Mouse (Mus musculus): ENCODE results near the gene Twnk.

The Twnk gene

DNA sequence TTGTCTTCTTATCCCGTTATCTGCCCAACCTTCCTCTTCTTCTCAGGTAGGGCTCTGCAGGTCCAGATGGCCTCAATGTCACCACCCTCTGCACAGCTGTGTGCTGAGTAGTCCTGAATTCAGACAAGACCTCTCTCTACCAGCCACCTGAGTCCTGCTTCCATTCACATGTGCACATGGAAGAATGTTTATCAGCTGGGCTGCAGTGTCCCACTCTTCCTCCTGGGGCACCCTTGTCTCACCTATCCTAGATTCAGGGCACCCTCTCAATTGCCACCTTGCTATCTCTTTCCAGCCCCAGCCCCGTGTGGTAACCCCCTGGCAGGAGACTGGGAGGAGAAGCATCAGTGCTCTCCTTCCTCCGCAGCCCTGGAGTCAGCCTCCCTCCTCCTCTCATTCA is 3.2 kb upstream of the Twnk start:
- DNase-seq (ENCODE audit: inconsistent age in 2 of 2, low spot score in 1 of 2), result peak in 1 of 2 experiments; percentile 54

DNA sequence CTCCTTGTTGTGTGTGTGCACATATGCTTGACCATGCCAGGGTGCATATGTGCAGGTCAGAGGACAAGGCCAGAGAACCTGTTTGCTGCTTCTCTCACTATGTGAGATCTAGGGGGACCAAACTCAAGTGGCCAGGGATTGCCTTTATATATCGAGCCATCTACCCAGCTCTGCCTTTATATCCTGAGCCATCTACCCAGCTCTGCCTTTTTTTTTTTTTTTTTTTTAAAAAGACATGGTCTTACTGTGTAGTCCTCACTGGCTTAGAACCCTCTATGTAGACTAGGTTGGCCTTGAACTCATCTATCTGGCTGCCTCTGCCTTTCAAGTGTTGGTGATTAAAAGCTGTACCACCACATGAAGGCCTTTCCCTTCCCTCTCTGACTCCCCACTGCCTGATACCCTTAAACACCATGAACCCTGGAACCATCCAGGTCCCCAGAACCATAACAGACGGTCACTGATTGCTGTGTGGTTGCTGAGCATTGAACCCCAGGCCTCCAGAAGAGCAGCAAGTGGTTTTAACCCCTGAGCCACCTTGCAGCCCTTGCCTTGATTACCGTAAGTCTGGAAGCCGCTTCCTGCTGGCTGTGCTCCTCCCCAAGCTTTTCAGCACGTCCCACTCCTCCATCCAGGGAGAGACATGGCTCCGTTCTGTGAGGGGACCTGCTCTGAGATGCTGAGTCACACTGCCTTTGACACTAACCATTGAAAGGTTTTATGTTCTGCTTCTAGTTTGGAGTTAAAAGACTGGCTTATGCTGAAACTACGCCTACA is 1.5 kb upstream of the Twnk start:
- peak in 1 of 2 experiments; percentile 28 for DNase-seq (ENCODE audit: inconsistent age in 2 of 2, low spot score in 1 of 2)

DNA sequence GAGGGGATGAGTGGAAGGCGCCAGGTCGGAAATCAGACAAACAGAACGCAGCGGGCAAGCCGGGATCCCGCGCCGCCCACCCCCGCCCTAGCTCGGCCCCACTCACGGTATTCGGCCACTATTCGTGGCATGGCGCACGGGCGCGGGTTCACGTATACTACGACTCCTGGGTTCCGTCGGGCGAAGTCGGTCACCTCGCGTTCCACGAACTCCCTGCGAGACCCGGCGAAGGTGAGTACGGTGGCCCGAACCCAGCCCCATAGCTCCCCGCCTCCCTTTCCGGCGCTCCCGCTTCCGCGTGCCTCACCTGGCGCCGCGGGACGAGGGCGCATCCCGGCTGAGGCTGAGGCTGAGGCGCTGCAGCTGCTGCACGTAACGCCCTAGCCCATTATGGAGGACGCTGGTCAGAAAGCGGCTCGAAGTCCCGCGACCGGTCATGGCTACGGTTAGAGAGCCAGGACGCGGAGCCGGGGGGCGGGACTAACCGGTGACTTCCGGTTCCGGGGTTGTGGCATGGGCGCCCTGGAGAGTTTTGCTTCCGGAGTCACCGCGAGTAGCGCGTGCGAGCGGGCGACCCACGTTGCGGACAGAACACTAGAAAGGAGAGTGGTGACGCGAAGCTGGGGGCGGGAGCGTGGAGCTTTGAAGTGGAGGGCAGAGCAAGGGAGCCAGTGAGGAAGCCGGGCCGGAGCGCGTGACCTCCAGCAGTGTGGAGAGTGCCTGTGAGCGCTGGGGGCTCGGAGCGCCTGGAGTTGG is 672 bp downstream of the Twnk start, which contains the start of gene Mrpl43:
Gene Mrpl43, minus strand, starts transcription at position 486 of the 756 bp plus-strand sequence.
- DNase-seq (ENCODE audit: inconsistent age in 2 of 2, low spot score in 1 of 2), result peak; percentile 97 to 99

DNA sequence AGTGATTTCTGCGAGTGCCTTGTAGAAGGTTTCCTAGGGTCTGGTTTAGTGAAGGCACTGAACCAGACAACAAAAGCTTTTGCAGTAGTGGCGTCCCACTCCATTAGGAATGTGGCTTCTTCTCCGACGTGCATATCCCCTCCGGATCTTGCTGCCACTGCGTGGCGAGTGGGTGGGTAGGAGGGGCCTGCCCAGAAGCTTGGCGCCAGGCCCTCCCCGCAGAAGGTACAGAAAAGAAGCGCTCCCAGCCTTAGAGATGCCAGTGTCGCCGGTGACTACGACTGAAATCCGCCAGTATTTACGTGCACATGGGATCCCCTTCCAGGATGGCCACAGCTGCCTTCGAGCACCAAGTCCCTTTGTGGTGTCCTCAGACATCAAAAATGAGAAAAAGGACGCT is 1.6 kb downstream of the Twnk start:
- DNase-seq (ENCODE audit: inconsistent age in 2 of 2, low spot score in 1 of 2), result peak in 1 of 2 experiments; percentile 68

DNA sequence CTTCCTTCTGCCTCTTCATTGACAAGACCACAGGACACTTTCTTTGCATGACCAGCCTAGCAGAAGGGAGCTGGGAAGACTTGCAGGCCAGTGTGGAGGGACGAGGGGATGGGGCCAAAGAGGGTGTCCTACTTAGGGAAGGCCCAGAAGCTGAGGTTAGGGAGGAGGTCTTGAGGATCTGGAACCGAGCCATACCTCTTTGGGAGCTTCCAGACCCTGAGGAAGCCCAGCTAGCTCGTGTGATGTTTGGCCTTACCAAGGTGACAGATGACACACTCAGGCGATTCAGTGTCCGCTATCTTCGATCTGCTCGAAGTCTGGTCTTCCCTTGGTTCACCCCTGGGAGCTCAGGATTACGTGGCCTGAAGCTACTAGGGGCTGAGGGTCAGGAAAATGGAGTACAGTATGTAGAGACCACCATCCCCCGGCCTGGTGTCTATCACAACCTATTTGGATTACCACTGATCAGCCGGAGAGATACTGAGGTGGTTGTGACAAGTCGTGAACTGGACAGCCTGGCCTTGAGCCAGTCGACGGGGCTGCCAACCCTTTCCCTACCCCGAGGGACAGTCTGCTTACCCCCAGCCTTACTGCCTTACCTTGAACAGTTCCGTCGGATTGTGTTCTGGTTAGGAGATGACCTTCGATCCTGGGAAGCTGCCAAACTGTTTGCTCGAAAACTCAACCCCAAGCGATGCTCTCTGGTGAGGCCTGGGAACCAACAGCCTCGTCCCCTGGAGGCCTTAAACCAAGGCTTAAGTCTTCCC is 2.1 kb downstream of the Twnk start:
- peak; percentile 84 to 91 for DNase-seq (ENCODE audit: inconsistent age in 2 of 2, low spot score in 1 of 2)

DNA sequence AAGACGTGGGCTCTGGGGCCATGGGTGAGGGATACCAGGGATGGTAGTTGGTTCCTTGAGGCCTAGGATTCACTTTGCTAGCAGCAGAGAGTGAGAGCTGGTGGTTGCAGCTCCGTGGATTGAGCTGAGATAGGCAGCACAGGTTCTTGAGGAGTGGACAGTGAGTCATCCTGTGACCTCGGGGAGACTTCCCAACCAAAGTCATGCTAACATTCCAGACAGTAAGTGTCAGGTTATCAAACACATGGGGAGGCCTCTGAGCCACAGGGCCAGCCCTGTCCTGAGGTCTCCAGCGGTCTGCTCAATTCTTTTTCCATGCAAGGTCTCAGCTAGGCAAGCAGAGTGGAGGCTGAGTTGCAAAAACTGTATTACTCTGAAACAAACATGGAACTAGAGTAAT is 5.2 kb downstream of the Twnk start:
- DNase-seq (ENCODE audit: inconsistent age in 2 of 2, low spot score in 1 of 2), result peak; percentile 79 to 83

DNA sequence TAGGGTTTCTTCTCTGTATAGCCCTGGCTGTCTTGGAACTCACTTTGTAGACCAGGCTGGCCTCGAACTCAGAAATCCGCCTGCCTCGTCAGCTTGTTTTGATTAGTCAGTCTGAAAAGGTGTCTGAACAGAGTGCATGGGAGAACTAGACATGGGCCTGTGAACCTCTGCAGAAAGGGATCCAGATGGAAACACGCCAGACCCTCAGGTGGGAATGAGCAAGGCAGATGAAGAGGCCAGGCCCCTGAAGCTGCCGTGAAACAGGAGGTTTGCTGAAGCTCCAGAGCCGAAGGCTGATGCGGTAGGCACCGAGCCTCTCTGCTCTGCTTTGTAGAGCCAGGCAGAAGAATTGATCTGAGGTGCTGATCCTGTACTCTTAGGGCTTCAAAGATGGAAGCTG is 6.8 kb downstream of the Twnk start:
- no peak for DNase-seq (ENCODE audit: inconsistent age in 2 of 2, low spot score in 1 of 2)

DNA sequence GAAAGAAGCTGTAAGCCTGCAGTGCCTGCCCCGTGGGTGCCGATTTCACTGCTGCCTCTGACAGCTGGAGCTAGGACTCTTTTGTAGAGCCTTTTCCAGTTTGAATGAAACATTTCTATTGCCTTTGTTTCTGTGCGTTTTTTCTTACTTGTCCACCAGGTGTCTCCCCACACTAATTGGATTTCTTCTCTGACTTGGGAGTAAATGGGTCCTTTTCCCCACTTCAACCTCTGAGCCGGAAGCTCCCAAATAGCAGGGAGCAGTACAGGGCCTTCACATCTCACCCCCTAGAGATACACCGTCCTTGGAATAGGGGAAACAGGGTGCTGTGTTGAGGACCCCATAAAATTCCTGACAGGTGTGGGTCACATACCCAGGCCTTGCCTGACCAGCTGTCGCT is 7.2 kb downstream of the Twnk start:
- DNase-seq (ENCODE audit: inconsistent age in 2 of 2, low spot score in 1 of 2), result peak in 1 of 2 experiments; percentile 74

DNA sequence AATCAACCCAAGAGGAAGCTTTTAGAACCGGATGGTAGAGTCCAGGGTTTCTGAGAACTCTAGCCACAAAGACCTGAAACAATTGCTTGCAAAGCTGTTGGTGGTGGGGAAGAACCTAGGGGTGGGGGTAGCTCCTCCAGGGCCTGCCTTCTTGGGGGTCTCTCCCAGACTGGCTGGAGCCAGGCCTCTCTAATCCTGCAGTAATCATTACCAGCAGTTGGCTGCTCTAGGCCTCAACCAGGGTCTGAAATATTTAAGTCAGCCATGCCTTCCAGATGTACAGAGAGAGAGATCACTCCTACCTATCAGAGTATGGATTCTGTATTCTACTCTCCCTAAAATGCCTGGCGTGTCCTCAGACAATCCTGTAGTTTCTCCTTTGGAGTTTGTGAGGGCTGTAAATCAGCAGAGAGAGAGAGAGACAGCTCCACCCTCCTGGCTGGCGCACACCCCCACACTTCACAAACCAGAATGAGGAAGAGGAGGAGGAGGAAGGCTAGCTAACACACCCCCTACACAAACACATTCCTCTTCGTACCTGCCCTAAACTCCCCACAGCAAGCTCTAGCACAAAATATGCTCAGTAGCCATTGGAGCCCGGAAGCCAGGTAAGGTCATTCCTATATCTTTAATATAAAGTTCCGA is 8.2 kb downstream of the Twnk start:
- DNase-seq (ENCODE audit: inconsistent age in 2 of 2, low spot score in 1 of 2), result no peak

DNA sequence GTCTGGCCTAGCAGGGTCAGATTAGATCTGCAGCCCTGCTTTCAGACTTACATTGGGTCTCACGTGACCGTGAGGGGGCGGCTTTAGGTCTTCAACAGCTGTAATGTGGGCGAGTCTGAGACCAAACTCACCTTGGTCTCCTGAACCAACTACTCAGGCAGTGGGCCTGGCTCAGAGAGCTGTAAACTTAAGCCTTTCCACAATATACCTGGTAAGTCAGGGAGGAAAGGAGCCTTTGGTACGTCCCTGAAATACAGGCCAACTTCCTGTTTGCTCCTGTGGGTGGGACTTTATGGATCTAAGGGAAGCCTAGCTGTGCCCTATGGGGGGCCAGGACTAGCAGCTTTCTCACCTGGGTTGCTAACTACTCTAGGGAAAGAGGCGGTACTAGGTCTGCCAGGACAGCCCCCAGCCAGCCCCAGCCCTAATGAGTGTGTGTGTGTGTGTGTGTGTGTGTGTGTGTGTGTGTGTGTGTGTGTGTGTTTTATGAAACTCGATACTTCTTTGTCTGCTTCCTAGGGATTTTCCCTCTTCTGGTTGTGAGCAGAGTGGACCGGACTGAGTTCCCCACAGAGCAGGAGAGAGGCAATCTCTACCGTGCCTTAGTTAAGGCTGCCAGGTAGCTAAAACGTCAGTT is 9.0 kb downstream of the Twnk start, which contains the start of gene Lzts2:
Gene Lzts2, plus strand, starts transcription at position 80 of the 637 bp plus-strand sequence.
- peak in 1 of 2 experiments; percentile 70 for DNase-seq (ENCODE audit: inconsistent age in 2 of 2, low spot score in 1 of 2)

DNA sequence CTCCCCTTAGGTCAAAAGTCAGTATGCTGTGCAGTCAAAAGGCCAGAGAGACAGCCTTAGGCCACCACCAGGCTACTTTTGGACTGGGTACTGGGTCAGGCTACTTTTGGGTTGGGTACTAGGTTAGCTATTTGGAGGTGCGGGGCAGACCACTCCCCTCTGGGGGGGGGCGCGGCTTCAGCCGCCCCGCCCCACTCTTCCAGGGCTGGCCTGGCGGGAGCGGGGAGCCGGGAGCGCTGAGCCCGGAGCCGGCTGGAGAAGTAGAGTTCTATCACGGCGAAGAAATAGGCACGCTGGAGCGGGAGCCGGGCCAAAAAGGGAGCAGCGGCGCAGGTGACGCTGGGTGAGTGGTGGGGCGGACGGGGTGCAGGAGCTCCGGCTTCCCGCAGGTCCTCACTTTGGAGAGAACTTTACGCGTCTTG is 9.5 kb downstream of the Twnk start:
- DNase-seq (ENCODE audit: inconsistent age in 2 of 2, low spot score in 1 of 2), result peak; percentile 82 to 92

DNA sequence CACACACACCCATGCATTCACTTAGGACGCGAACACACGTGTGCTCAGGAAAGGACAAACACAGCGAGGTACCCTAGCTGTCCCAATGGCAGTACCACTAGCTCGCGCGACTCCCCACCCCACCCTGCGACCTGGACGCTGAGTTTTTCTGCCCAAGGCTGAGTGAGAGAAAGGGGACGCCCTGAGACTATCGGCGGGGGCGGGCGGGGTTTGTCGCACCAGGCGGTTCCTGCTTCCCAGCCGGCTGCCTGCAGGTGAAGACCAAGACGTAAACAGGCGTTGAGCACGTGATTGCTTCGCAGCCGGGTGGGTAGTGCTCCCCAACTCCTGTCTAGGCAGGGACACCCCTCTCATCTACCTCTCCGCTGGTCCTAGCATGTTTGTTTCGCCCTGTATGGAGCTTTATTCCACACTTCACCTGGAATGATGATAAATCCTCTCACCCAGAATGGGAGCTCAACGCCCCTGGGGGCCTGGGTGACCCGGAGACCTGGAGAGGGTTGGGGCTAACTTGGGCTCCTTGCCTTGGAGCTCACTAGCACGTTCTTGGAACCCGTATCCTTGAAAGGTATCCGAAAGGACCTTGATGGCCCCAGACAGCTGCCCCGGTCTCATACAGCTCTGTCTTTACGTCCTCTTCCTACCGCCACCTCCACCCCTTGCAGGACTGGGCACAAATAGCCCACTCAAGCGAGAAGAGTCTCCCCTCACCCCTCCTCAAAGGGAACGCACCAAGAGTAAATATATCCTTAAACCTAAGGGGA is 10.2 kb downstream of the Twnk start:
- DNase-seq (ENCODE audit: inconsistent age in 2 of 2, low spot score in 1 of 2), result peak; percentile 85 to 92

DNA sequence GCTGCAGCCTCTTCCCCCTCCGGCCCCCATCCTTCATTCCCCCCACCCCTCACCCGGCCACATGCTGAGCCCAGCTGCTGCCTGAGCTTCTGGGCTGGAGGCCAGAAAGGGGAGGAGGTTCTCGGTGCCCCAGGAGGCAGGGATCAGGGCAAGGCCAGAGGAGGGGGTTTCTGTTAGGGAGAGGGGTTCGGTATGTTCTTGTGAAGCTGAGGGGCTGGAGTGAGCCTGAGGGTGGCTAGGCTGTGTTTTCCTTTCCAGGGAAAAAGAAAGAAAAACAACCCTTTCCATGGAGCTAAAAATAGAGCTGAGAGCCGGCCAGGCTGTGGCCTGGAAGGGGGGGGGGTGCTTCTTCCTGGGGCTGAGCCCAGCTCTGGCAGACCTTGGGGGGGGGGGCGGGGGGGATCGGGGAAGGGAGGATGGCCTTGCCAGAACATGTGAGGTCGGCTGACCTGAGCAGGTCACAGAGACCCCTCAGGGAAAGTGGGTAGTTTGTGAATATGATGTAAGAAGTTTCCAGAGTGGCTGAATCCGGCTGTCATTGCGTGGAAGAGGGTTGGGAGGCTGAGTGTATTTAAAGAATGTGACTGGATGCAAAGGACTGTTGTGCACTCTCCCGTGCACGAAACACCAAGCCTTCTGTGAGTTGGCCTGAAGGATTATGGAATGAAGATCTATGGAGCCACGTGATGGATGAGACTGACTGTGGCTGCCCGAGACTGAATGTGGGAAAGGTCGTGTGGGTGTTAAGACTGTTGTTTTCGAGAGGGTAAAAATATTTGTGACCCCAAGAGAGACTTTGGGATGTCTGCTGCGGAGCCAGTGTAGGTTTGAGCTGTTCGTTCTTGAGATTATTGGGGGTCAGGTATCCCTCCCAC is 11.1 kb downstream of the Twnk start:
- DNase-seq (ENCODE audit: inconsistent age in 2 of 2, low spot score in 1 of 2), result peak; percentile 87 to 95

DNA sequence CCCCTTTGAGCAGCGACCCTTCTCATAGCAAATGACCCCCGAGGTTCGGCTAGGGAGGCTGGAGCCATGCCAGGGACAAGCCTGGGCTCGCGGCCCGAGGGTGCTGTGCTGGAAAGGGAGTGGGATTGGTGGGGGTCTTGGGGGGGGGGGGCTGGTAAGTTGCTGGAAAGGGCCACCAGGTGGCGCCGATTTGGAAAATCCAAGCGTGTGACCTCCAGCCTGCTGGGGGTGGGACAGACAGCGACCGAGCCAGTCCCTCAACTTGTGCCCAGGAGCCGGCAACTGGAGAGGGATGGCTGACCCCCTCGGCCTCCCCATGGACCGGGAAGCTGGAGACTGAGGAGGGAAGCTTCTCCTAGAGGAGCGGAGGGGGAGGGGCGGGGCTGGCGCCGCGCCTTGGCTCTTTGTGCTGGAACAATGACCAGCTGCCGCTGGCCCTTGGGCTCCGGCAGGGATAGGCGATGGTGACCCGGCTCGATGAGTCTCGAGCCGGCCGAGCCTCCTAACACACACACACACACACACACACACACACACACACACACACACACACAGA is 11.8 kb downstream of the Twnk start:
- peak; percentile 89 to 95 for DNase-seq (ENCODE audit: inconsistent age in 2 of 2, low spot score in 1 of 2)

DNA sequence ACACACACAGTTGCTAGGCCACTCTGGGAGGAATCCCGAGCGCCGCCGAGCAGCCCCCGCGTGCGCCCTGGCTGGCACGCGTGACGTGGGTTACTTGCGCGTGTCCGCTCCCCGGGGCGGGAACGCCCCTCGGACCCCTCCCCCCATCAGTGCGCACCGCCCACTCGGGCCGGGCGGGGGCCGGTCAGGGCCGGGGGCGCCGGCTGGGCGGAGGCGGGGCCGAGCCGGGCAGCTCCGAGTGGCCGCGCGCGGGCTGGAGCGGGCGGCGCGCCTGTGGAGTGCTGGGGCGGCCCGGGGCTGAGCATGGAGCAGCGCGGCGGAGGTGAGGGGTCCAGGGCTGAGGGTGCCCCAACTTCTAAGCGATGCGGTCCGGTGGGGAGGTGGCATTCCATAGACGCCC is 12.4 kb downstream of the Twnk start:
- peak; percentile 95 to 97 for DNase-seq (ENCODE audit: inconsistent age in 2 of 2, low spot score in 1 of 2)

DNA sequence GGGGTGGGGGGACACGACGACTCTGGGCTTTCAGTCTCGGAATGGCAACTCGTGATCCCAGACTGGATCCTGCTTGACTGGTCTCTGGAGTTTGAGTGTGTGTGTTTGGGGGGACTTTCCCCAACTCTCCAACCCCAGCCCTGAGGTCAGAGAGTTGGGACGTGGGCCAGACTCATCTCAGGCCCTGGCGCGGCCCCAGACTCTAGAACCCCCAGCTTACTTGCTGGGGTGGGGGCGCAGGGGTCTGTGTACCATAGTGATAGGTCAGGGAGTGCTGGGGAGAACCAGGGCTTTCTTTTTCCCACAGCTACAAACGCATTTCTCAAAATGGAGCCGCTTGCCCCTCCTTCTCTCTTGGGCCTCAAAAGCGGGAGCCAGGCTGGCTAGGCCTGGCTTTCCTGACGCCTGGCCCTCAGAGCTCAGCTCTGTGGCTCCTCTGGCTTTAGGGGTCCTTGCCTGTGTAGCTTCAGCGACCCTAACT is 12.9 kb downstream of the Twnk start:
- DNase-seq (ENCODE audit: inconsistent age in 2 of 2, low spot score in 1 of 2), result peak in 1 of 2 experiments; percentile 86

DNA sequence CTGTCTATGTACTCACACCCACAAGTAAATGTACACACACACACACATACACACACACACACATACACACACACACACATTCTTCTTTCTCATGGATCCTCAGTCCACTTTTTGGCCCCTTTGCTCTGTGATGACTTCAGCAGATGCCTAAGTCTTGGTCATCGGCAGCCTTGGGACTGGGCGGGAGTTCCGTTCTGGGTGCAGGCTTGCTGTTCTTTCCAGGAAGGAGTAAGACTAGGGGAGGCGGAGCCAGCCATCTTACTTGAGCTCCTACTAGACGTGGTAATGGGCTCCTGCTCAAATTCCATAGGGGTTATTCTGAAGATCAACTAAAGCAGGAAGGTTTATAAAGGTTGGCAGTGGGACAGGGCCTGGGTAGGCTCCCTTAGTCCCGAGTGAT is 14.9 kb downstream of the Twnk start:
- peak; percentile 84 to 90 for DNase-seq (ENCODE audit: inconsistent age in 2 of 2, low spot score in 1 of 2)

DNA sequence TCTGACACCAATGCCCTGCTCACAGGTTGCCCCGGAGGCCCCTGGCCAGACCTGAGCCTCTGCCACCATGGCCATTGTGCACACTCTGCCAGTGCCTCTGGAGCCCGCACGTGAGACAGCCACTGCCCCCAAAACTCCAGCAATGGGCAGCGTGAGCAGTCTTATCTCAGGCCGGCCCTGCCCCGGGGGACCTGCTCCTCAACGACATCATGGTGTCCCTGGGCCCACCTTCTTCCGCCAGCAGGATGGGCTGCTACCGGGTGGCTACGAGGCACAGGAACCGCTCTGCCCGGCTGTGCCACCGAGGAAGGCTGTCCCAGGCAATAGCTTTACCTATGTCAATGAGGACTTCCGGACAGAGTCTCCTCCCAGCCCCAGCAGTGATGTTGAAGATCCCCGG is 15.9 kb downstream of the Twnk start:
- no peak for DNase-seq (ENCODE audit: inconsistent age in 2 of 2, low spot score in 1 of 2)
